Mouse (Mus musculus) midbrain, embryonic 12.5 days (tissue): Measurements from ENCODE around the gene Asb12. TPM values are rescaled to one million over a fixed set of nuclear protein-coding genes. Genes with fewer than 3 reads are reported as not detected.
"Not testable (repeated sequence)": the region's sequence is repeated elsewhere in the genome, so short reads cannot be mapped to it uniquely, and the experiment has no call there.

Experiments used
- ATAC-seq: fragments of 200-750 bp; cut with Nextera tagmentation; 2 replicates; pipeline ENCODE4 v1.8.0; 2017; ENCODE audit warnings: low read depth, moderate TSS enrichment, moderate library complexity; ENCODE audit not compliant: low FRiP score
- H3K27ac ChIP-seq: fragments of 300-500 bp; sonication (generic); replicated peaks from 2 replicates; pipeline ENCODE4 v1.5.1; 2016; ENCODE audit warnings: mild to moderate bottlenecking
- H3K27me3 ChIP-seq: fragments of 300-500 bp; sonication (generic); 2 replicates; pipeline ENCODE4 v1.6.1; 2016; ENCODE audit warnings: mild to moderate bottlenecking
- H3K36me3 ChIP-seq: fragments of 300-500 bp; sonication (generic); 2 replicates; pipeline ENCODE4 v1.6.1; 2016
- H3K4me1 ChIP-seq: fragments of 300-500 bp; sonication (generic); 2 replicates; pipeline ENCODE4 v1.6.1; 2016
- H3K4me2 ChIP-seq: fragments of 300-500 bp; sonication (generic); replicated peaks from 2 replicates; pipeline ENCODE4 v1.6.1; 2016; ENCODE audit warnings: mild to moderate bottlenecking, moderate library complexity
- H3K4me3 ChIP-seq: fragments of 300-500 bp; sonication (generic); 2 replicates; pipeline ENCODE4 v1.5.1; 2016; ENCODE audit warnings: mild to moderate bottlenecking
- H3K9ac ChIP-seq: fragments of 300-500 bp; sonication (generic); replicated peaks from 2 replicates; pipeline ENCODE4 v1.6.1; 2016; ENCODE audit warnings: mild to moderate bottlenecking, moderate library complexity
- H3K9me3 ChIP-seq: fragments of 300-500 bp; sonication (generic); 2 replicates; pipeline ENCODE4 v1.6.1; 2016; ENCODE audit warnings: mild to moderate bottlenecking
- WGBS: fragments of 180-500 bp; shearing (Covaris S2); methylation state at CpG from one replicate; pipeline ENCODE4 v1.1.7; 2016; 5-methylcytosine and 5-hydroxymethylcytosine counted together
- polyA plus RNA-seq: library from polyadenylated mRNA; unstranded; fragments of >200 nt; fragmentation: Nextera tagmentation; extraction: Ambion mirVana; gene quantifications from 2 replicates; pipeline ENCODE4 v1.2.1, GENCODE M21; 2016

Asb12 gene
- polyA plus RNA-seq = 0.19 TPM in 1 of 2 replicates, not detected in the other

GRCm38 (mm10) chrX:95557887-95558286 is at the start of gene Asb12, which contains the start of gene Pfn5:
TSS of gene Asb12 (minus strand) at chrX:95557987.
TSS of gene Pfn5 (plus strand) at chrX:95558104.
- H3K27me3 ChIP-seq = no peaks in the 10 kb centered on the region
- H3K4me1 ChIP-seq = no peaks in the 10 kb centered on the region
- ATAC-seq = no peak
- H3K27ac ChIP-seq = no peak within 1 kb of the TSS
- 91% methylated on average over 2 of the region's 2 CpGs for WGBS
- H3K9me3 ChIP-seq = no peaks in the 10 kb centered on the region
- no peak within 1 kb of the TSS for H3K4me2 ChIP-seq
- H3K36me3 ChIP-seq = no peaks in the 10 kb centered on the region
- H3K4me3 ChIP-seq = no peak within 1 kb of the TSS
- H3K9ac ChIP-seq = no peak within 1 kb of the TSS

DNA sequence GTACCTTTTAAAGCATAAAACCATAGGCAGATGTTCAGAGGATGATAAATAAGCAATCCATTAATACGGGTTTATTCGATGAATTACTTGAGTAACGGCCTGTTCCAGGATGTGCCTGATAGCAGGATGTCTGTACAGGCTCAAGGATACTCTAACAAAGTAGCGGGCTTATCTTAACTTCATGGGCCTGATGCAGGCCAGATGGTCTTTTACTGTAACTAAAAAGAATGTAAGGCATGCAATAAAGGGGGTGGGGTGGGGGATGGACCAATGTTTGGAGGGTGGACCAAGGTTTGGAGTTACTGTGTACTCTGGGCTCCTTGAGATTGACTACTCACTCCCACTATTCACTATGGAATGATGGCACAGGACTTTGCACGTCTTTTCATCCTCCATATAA is 42.8 kb upstream of the Asb12 start:
- no peaks in the 10 kb centered on the region for H3K36me3 ChIP-seq
- H3K4me2 ChIP-seq = no peak overlapping the region
- WGBS = 89% methylated on average over 5 of the region's 5 CpGs
- H3K27me3 ChIP-seq = no peaks in the 10 kb centered on the region
- no peaks in the 10 kb centered on the region for H3K4me1 ChIP-seq
- H3K4me3 ChIP-seq = no peak overlapping the region
- H3K27ac ChIP-seq = no peak overlapping the region
- H3K9me3 ChIP-seq = no peaks in the 10 kb centered on the region
- no peak for ATAC-seq
- H3K9ac ChIP-seq = no peak overlapping the region

GRCm38 (mm10) chrX:95554321-95554720 is 3.5 kb downstream of the Asb12 start:
- ATAC-seq = no peak
- Histone ChIP-seq H3K4me1 (no peaks in the 10 kb centered on the region), H3K27me3 (no peaks in the 10 kb centered on the region), H3K4me2 (no peak overlapping the region), H3K4me3 (no peak overlapping the region), H3K9ac (no peak overlapping the region), H3K36me3 (no peaks in the 10 kb centered on the region), H3K9me3 (no peaks in the 10 kb centered on the region), H3K27ac (no peak overlapping the region)
- 76% methylated on average over 4 of the region's 4 CpGs for WGBS

- not testable (repeated sequence) for ATAC-seq, H3K36me3 ChIP-seq, H3K4me1 ChIP-seq, H3K9ac ChIP-seq, H3K4me2 ChIP-seq, H3K27ac ChIP-seq, H3K4me3 ChIP-seq, H3K27me3 ChIP-seq, H3K9me3 ChIP-seq
- WGBS = 92% methylated on average over 2 of the region's 2 CpGs
These were observed 22.3 kb downstream of the Asb12 start for GRCm38 (mm10) chrX:95535493-95535892.

DNA sequence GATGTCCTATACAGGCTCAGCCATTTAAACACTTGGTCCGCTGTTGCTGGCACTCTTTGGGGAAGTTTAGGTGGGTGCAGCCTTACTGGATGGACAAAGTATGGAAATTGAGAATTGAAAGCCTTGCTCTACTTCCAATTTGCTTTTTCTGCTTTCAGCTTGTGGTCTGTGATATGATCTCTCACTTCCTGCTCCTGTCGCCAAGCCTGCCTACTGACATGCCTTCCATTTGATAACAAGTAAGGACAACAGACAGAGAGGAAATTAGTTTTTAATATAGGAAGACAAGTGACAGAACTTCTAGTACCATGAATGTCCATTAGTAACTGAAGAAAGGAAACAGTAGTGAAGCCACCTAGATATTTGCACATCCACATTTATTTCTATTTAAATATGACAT is 32.6 kb downstream of the Asb12 start:
- Histone ChIP-seq H3K4me3 (no peak overlapping the region), H3K9ac (no peak overlapping the region), H3K27ac (no peak overlapping the region), H3K4me1 (no peaks in the 10 kb centered on the region), H3K27me3 (no peaks in the 10 kb centered on the region), H3K9me3 (no peaks in the 10 kb centered on the region), H3K4me2 (no peak overlapping the region), H3K36me3 (no peaks in the 10 kb centered on the region)
- 89% methylated on average over 2 of the region's 2 CpGs for WGBS
- ATAC-seq = no peak

DNA sequence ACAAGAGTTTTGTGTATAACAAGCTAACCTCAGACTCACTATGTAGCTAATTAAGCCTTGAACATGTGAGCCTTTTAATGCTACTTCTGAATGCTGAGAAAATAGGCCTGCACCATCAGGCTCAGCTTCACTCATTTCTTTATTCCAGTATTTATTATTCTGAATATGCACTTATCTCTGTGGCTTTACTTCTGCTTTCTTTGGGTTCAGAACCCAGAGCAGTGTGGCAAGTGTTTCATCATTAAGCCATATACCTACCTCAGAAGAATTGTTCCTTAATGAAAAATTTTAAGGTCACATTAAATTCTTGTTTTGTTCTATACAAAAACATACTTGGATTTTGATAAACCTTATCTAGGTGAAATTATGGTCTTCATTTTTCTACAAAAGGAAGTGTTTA is 33.9 kb downstream of the Asb12 start:
- ATAC-seq = no peak
- no peak overlapping the region for H3K9ac ChIP-seq
- H3K4me3 ChIP-seq = no peak overlapping the region
- H3K27ac ChIP-seq = no peak overlapping the region
- no peak overlapping the region for H3K4me2 ChIP-seq
- no peaks in the 10 kb centered on the region for H3K36me3 ChIP-seq
- no peaks in the 10 kb centered on the region for H3K9me3 ChIP-seq
- H3K4me1 ChIP-seq = no peaks in the 10 kb centered on the region
- H3K27me3 ChIP-seq = no peaks in the 10 kb centered on the region

DNA sequence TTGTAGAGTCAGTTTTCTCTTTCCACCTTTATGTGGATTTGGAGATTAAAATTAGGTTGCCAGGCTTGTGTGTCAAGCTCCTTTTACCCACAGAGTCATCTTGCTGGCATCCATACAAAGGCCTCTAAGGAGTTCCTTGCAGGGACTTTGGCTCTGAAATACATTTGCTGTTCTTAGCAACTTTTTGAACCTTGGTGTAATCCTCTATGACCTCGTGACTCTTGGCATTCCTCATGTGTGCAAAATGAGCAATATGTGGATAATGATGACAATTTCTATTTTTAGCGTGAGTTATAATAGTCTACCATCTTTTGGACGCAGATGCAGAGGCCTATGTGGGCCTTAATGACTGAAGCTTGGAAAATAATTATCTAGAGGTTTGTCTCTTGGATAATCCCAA is 100.6 kb downstream of the Asb12 start:
- Histone ChIP-seq H3K4me1 (no peaks in the 10 kb centered on the region), H3K4me2 (no peak overlapping the region), H3K4me3 (no peak overlapping the region), H3K36me3 (no peaks in the 10 kb centered on the region), H3K27ac (no peak overlapping the region), H3K27me3 (no peaks in the 10 kb centered on the region), H3K9ac (no peak overlapping the region), H3K9me3 (no peaks in the 10 kb centered on the region)
- WGBS = 67% methylated on average over 3 of the region's 3 CpGs
- ATAC-seq = no peak

GRCm38 (mm10) chrX:95445866-95446265 is 111.9 kb downstream of the Asb12 start:
- H3K4me2 ChIP-seq = no peak overlapping the region
- H3K36me3 ChIP-seq = no peaks in the 10 kb centered on the region
- ATAC-seq = no peak
- no peak overlapping the region for H3K27ac ChIP-seq
- H3K9ac ChIP-seq = no peak overlapping the region
- WGBS = 65% methylated on average over 2 of the region's 2 CpGs
- H3K27me3 ChIP-seq = no peaks in the 10 kb centered on the region
- peaks cover 17% of the 10 kb centered on the region for H3K4me1 ChIP-seq
- no peaks in the 10 kb centered on the region for H3K9me3 ChIP-seq
- H3K4me3 ChIP-seq = no peak overlapping the region

GRCm38 (mm10) chrX:95445141-95445540 is 112.6 kb downstream of the Asb12 start:
- WGBS = 45% methylated on average over 3 of the region's 3 CpGs
- peak overlapping the region; percentile 58 for H3K4me2 ChIP-seq
- no peak; the same call in 1 of the 2 replicates for ATAC-seq
- no peak overlapping the region for H3K9ac ChIP-seq
- peak overlapping the region; percentile 61 for H3K4me3 ChIP-seq
- peaks cover 17% of the 10 kb centered on the region for H3K4me1 ChIP-seq
- H3K27ac ChIP-seq = no peak overlapping the region
- no peaks in the 10 kb centered on the region for H3K9me3 ChIP-seq
- H3K27me3 ChIP-seq = no peaks in the 10 kb centered on the region
- no peaks in the 10 kb centered on the region for H3K36me3 ChIP-seq

DNA sequence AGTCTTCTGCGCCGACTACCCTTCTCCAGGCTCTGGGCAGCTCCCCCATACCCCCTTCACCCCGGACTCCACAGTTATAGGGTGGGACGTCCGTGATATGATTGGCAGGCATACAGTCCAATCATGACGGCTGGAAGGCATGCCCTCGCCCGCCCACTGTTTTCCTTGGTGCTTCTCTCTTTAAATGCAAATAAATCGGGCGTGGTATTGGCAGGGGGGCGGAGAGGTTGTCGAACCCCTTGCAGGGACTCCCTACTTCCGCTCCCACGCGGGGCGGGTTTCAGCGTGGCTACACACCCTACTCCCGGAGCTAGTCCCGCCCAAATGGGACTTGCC is 113.0 kb downstream of the Asb12 start, which contains the start of gene Amer1:
Gene Amer1 (minus strand): TSS at position 97 of the 336 bp plus-strand sequence.
- H3K4me1 ChIP-seq = peaks cover 17% of the 10 kb centered on the region
- no peaks in the 10 kb centered on the region for H3K36me3 ChIP-seq
- peak within 1 kb of the TSS; percentile 79 for H3K27ac ChIP-seq
- no peaks in the 10 kb centered on the region for H3K9me3 ChIP-seq
- peak within 1 kb of the TSS; percentile 61 for H3K4me3 ChIP-seq
- peak within 1 kb of the TSS; percentile 58 for H3K4me2 ChIP-seq
- no peaks in the 10 kb centered on the region for H3K27me3 ChIP-seq
- WGBS = 17% methylated on average over 18 of the region's 19 CpGs
- peak within 1 kb of the TSS; percentile 68 for H3K9ac ChIP-seq
- ATAC-seq = peak; percentile 97

DNA sequence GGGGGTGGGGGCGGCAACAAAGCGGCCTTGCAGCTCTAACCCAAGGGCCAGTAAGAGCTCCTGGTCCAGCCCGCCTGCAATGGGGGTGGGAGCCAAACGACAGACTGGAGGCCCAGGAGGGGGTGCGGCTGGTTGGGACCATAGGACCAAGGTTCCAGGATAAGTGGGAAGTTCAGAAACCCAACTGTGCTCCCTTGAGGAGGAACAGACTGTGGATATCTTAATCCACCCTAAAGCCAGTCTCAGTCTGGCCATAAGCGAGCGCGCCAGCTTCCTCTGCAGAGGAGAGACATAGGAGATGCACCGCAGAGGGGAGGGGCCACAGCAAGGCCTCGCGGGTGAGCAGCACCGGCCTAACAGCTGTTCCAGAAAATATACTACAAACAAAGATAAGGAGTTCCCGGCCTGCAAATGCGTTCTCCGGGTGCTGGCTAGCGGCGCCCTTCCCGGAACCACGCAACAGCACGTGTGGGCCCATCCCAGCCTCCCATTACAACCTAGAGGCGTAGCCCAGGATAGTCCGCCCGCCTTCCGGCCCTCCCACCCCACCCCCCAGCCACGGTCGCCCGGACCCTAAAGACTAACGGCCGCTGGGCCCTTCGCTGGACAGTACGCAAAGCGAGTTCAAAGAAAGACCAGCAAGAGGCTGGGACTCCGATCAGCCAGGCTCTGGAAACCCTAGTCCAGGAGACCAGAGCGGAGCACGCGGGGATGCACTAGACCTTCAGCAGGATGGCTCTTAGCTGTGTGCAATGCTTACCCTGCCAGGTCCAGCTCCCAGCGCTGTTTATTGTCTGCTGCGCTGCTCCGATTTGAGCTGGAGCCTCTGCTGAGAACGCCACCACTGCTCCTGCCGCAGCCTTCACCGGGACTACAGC is 113.7 kb downstream of the Asb12 start:
- peak overlapping the region; percentile 79 for H3K27ac ChIP-seq
- peak overlapping the region; percentile 58 for H3K4me2 ChIP-seq
- ATAC-seq = peak; percentile 85
- 23% methylated on average over 36 of the region's 42 CpGs for WGBS
- peak overlapping the region; percentile 61 for H3K4me3 ChIP-seq
- no peaks in the 10 kb centered on the region for H3K9me3 ChIP-seq
- peaks cover 17% of the 10 kb centered on the region for H3K4me1 ChIP-seq
- peak overlapping the region; percentile 68 for H3K9ac ChIP-seq
- no peaks in the 10 kb centered on the region for H3K36me3 ChIP-seq
- H3K27me3 ChIP-seq = no peaks in the 10 kb centered on the region

DNA sequence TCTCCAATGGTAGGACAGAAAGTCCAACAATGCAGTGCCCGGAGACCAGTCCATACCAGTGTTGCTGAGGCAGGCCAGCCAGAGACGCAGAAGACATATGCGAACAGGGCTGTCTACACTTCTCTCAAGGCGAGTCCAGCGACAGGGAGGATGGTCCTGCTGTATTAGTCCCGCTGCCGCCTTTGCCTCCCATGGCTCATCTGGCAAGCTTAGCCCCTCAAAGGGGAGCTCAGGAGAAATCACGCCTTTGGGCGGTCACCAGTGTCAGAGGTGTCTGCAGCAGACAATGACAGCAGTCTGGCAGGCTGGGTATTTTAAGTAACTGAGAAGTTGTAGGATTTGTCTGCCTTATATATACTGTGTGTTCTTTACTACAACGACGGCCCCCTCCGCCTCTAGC is 114.4 kb downstream of the Asb12 start:
- Histone ChIP-seq H3K4me2 (peak overlapping the region; percentile 58), H3K4me1 (peaks cover 17% of the 10 kb centered on the region), H3K4me3 (peak overlapping the region; percentile 61), H3K27ac (peak overlapping the region; percentile 79), H3K9me3 (no peaks in the 10 kb centered on the region), H3K36me3 (no peaks in the 10 kb centered on the region), H3K9ac (peak overlapping the region; percentile 68), H3K27me3 (no peaks in the 10 kb centered on the region)
- no peak for ATAC-seq
- WGBS = 29% methylated on average over 12 of the region's 12 CpGs
